Mouse (Mus musculus) urinary bladder, postnatal 14 days (tissue): ENCODE data around the gene Actn1.

Experiments
- DNase-seq: peaks from one replicate; pipeline ENCODE4 v3.0.0; 2021; ENCODE audit warnings: low spot score

Gene Actn1

GRCm38 (mm10) chr12:80259216-80260055 is 735 bp downstream of the Actn1 start:
- peak; percentile 74 for DNase-seq

GRCm38 (mm10) chr12:80258520-80259215 is 1.5 kb downstream of the Actn1 start:
- DNase-seq = no peak

GRCm38 (mm10) chr12:80251978-80252377 is 8.2 kb downstream of the Actn1 start:
- no peak for DNase-seq

- no peak for DNase-seq
These were observed 8.6 kb downstream of the Actn1 start for GRCm38 (mm10) chr12:80251554-80251953.

- DNase-seq = no peak
These were observed 10.6 kb downstream of the Actn1 start for GRCm38 (mm10) chr12:80249539-80249938.

DNA sequence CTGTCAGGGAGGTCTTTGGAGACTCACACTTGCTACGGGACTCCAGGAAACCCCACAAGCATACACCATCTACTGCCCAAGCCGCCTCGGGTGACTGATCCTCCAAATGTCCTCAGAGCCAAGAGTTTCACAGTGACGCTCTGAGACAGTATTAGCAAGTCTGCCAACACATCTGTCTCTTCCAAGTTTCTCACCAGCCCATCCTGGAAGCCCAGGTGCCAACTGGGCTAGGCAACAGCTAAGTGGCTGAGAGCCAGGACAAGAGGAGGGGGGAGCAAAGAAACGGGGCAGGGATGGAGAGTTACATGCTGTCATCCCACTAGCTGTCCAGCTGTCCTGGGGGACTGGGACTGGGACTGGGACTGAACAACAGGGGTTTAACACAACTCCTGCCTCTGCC is 13.1 kb downstream of the Actn1 start:
- no peak for DNase-seq

GRCm38 (mm10) chr12:80246505-80246904 is 13.7 kb downstream of the Actn1 start:
- no peak for DNase-seq

DNA sequence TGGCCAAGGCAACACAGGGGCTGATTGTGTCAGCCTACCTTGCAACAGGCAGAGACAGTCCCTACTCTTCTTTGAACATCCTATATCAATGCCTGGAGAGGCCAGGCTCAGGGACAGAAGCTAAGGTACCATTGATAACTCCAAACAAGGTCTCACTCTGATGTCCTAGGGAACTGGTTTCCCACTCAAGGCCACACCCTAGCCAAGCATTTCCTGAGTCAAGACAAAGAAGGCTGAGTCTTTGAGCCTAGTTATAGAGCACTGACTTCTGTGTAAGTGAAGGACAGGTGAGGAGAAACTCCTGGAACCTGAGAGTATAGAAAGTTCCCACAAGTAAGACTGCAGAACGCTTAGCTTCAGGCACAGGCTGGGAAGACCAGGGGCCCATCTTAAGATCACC is 15.4 kb downstream of the Actn1 start:
- DNase-seq = no peak

- DNase-seq = no peak
These were observed 16.0 kb downstream of the Actn1 start for GRCm38 (mm10) chr12:80244127-80244526.

- DNase-seq = no peak
These were observed 16.8 kb downstream of the Actn1 start for GRCm38 (mm10) chr12:80243335-80243734.

DNA sequence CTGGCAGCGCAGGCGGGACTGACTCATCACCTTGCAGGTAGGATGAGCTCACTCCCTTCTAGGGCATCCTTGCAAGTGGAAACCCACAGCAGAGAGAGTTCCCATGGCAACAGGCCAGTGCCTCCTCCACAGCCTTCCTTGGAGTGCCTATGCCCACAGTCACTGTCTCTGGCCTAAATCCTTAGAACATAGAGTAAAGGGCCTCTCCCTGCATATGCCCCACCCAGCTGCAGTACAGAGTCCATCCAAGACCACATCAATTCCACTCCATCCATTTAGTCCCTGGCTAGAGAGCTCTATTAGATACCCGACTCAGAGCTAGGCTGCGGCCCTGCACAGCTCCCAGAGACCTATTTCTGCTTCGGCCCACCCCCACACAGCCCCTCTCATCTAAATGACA is 20.7 kb downstream of the Actn1 start:
- DNase-seq = no peak

DNA sequence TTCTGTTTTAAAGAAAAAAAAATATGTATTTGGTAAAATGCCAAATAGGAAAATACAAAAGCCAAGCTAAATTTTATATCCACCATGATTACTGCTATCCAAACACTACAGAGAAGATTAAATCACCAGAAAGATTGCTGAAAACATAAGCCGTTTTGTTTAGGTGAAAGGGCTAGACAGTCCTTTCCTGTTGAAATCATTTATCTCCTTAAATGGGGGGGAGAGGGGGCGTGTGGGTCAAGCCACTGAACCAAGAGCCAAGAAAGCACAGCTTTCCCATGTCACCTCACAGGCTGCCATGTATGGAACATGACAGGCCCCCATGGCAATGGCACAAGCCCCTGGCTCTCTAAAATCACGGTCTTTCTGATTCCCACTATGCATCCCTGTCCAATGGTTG is 21.6 kb downstream of the Actn1 start:
- no peak for DNase-seq

GRCm38 (mm10) chr12:80235295-80235694 is 24.9 kb downstream of the Actn1 start:
- DNase-seq = no peak

- no peak for DNase-seq
These were observed 25.9 kb downstream of the Actn1 start for GRCm38 (mm10) chr12:80234226-80234625.

DNA sequence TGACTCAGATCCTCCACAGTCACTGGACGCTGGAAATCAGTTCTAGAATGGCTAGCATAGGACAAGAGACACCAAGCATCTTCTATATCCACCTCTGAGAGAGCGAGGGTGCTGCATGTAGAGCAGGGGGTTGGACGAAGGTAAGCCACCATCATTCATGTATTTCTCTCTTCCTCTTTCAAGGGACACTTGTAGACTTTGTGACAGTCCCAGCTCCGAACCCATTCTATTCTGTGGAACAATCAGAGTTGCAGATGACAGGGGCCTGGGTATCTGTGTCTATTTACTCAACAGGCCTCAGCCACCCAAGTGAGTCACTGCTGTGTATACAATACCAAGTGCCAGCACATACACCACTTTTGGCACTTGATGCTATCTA is 27.3 kb downstream of the Actn1 start:
- no peak for DNase-seq

DNA sequence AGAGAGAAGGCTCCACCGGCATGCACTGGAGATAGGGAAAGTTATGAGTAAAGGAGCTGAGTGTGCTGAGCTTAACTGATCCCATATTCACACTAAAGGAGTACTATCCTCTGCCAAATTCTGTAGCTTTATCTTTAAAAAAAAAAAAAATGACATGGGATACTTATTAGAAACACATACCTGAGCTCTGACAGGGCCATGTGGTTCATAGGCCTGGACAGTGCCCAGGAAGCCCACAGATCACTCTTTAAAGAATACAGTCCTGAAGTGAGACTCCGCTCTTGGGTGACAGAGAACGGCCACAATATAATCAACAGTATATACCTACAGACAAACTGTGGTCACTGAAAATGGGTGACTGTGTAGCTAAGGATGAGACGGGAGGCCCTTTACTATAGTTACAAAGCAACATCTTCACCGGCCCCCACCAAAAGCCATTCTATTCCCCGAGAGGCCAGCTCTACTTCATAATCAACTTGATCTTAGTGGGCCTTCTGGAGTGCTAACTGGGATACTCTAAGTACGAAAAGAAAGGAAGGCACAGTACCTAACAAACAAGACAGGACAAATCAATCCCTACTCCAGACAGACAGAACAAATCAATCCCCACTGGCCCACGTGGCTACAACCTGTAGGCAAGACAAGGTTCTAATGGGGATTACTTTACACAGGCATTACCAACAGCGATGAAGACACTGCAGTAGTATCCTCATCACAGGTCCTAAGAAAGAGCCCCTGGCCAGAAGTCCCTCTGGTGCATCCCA is 27.9 kb downstream of the Actn1 start:
- DNase-seq = no peak

- no peak for DNase-seq
These were observed 28.9 kb downstream of the Actn1 start for GRCm38 (mm10) chr12:80231317-80231716.

DNA sequence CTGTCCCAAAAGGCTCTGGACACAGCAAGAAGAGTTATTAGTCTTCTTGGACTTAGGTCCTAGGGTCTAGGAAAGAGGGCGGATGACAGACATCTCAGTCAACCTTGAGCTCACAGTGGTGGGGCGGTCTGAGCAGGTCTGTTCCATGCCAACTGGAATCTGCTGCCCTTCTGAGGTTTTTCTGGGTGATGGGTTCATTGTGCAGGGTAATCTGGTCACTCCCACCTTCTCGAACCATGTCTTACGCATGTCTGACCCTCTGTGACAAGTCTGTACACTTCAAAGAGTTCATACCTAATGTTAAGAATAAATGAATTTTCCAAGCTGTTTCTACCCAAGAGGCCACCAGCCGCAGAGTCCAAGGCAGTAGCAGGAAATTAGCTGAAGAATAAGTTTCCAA is 29.3 kb downstream of the Actn1 start:
- DNase-seq = no peak

GRCm38 (mm10) chr12:80230111-80230700 is 30.0 kb downstream of the Actn1 start:
- peak; percentile 85 for DNase-seq

GRCm38 (mm10) chr12:80229010-80229800 is 31.0 kb downstream of the Actn1 start:
- DNase-seq = no peak

DNA sequence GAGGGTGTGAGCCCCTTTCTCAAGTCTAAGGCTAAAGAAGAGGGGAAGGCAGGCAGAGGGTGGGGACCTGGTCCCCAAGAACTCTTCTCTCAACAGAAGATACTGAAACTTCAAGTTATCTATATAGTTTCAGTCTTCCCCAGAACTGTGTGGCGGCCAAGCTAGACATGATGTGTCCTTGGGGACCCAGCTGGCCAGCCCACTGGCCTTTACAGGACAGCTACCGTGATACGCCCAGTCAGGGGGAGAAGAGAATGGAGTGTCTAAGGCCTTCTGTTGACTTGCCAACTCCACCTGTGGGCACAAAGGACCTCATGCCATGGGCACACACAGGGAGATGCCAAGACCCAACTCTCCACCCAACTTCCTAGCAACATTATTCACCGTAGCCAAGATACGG is 31.8 kb downstream of the Actn1 start:
- DNase-seq = no peak

GRCm38 (mm10) chr12:80227835-80228234 is 32.3 kb downstream of the Actn1 start:
- no peak for DNase-seq
